Mouse (Mus musculus): ENCODE data around the gene Ms4a10.
A peak's percentile ranks its signal among the peaks of the same experiment; 100 is the strongest.

The Ms4a10 gene

GRCm38 (mm10) chr19:10959978-10960346 lies 14.5 kb downstream of the Ms4a10 start:
- DNase-seq (ENCODE audit: extremely low read depth, low read depth) = no peak

GRCm38 (mm10) chr19:10959085-10959977 lies 15.1 kb downstream of the Ms4a10 start:
- no peak for DNase-seq (ENCODE audit: extremely low read depth, low read depth)

- DNase-seq (ENCODE audit: extremely low read depth, low read depth) = no peak
Measured at GRCm38 (mm10) chr19:10952021-10952939, 22.2 kb downstream of the Ms4a10 start.

- DNase-seq (ENCODE audit: extremely low read depth, low read depth) = peak; percentile 49
Measured at GRCm38 (mm10) chr19:10949558-10949957, 24.9 kb downstream of the Ms4a10 start.

GRCm38 (mm10) chr19:10949112-10949511 lies 25.4 kb downstream of the Ms4a10 start, which contains the start of gene Ccdc86:
TSS of gene Ccdc86 (minus strand) at chr19:10949266.
- peak; percentile 99 for DNase-seq (ENCODE audit: extremely low read depth, low read depth)

GRCm38 (mm10) chr19:10948416-10948815 lies 26.1 kb downstream of the Ms4a10 start:
- no peak for DNase-seq (ENCODE audit: extremely low read depth, low read depth)

GRCm38 (mm10) chr19:10947219-10947618 lies 27.3 kb downstream of the Ms4a10 start:
- DNase-seq (ENCODE audit: extremely low read depth, low read depth) = no peak

- DNase-seq (ENCODE audit: extremely low read depth, low read depth) = no peak
Measured at GRCm38 (mm10) chr19:10946506-10946905, 28.0 kb downstream of the Ms4a10 start.

- DNase-seq (ENCODE audit: extremely low read depth, low read depth) = no peak
Measured at GRCm38 (mm10) chr19:10943955-10944354, 30.5 kb downstream of the Ms4a10 start.

- no peak for DNase-seq (ENCODE audit: extremely low read depth, low read depth)
Measured at GRCm38 (mm10) chr19:10940801-10941457, 33.5 kb downstream of the Ms4a10 start.

GRCm38 (mm10) chr19:10940097-10940800 lies 34.2 kb downstream of the Ms4a10 start:
- DNase-seq (ENCODE audit: extremely low read depth, low read depth) = no peak

- DNase-seq (ENCODE audit: extremely low read depth, low read depth) = no peak
Measured at GRCm38 (mm10) chr19:10938771-10939170, 35.7 kb downstream of the Ms4a10 start.

GRCm38 (mm10) chr19:10937110-10937563 lies 37.3 kb downstream of the Ms4a10 start, which contains the start of gene Ptgdr2:
TSS of gene Ptgdr2 (plus strand) at chr19:10937160.
- peak; percentile 68 for DNase-seq (ENCODE audit: extremely low read depth, low read depth)

GRCm38 (mm10) chr19:10936077-10936476 lies 38.4 kb downstream of the Ms4a10 start:
- no peak for DNase-seq (ENCODE audit: extremely low read depth, low read depth)

GRCm38 (mm10) chr19:10935029-10935428 lies 39.4 kb downstream of the Ms4a10 start:
- DNase-seq (ENCODE audit: extremely low read depth, low read depth) = no peak

- no peak for DNase-seq (ENCODE audit: extremely low read depth, low read depth)
Measured at GRCm38 (mm10) chr19:10930641-10931040, 43.8 kb downstream of the Ms4a10 start.

- DNase-seq (ENCODE audit: extremely low read depth, low read depth) = no peak
Measured at GRCm38 (mm10) chr19:10926666-10927065, 47.8 kb downstream of the Ms4a10 start.

GRCm38 (mm10) chr19:10926123-10926621 lies 48.3 kb downstream of the Ms4a10 start:
- DNase-seq (ENCODE audit: extremely low read depth, low read depth) = no peak

GRCm38 (mm10) chr19:10924220-10924619 lies 50.2 kb downstream of the Ms4a10 start:
- no peak for DNase-seq (ENCODE audit: extremely low read depth, low read depth)

- DNase-seq (ENCODE audit: extremely low read depth, low read depth) = no peak
Measured at GRCm38 (mm10) chr19:10921058-10921457, 53.4 kb downstream of the Ms4a10 start.
